Mouse (Mus musculus): ENCODE data around the gene Klhdc10. TPM values are rescaled to one million over a fixed set of nuclear protein-coding genes. Genes with fewer than 3 reads are reported as not detected.

Gene Klhdc10
- polyA plus RNA-seq, 1 experiment from 2014 or later = 6.0 TPM

DNA sequence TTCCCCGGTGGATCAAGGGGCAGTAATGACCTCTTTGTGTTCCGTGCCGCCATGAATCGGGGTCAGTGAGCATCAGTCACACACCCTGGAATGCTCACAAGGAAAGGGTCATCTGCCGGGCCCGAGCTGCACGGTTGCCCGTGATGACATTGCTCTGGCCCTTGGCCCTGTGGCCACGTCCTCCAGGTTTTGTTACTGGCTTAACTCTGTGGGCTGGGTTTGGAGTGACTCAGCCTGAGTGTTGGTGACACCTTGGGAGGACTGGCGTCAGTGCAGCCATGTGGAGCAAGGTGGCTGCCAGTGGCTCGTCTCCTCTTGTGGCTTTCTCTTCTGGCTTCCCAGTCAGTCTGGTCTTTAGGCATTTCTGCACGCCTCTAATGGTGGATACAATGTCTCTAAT is 45.0 kb upstream of the Klhdc10 start:
- H3K9me3 ChIP-seq (ENCODE audit: control insufficient read depth, low read length) = no peaks in the 10 kb centered on the region
- WGBS = 76% methylated on average over 12 of the region's 12 CpGs
- H3K9ac ChIP-seq (ENCODE audit: low read length) = no peak overlapping the region
- no peak overlapping the region for H3K4me3 ChIP-seq (ENCODE audit: low read depth, low read length)
- DNase-seq (ENCODE audit: low spot score) (peak; percentile 44), ATAC-seq (ENCODE audit: low FRiP score, low TSS enrichment) (peak; percentile 76)
- TF ChIP-seq CTCF (IDR thresholded peaks at IDR 0.05; ENCODE audit: low read depth) (peak; percentile 42), EP300 (optimal IDR thresholded peaks at IDR 0.05) (no peak)
- no peak overlapping the region for H3K4me2 ChIP-seq (replicated peaks; ENCODE audit: low read depth)
- no peak overlapping the region; the same call in 1 of the 2 replicates for H3K27ac ChIP-seq (replicated peaks)
- no peaks in the 10 kb centered on the region for H3K27me3 ChIP-seq (ENCODE audit: control insufficient read depth, insufficient read depth, low read length)
- H3K4me1 ChIP-seq (replicated peaks; ENCODE audit: control insufficient read depth, insufficient read depth) = no peaks in the 10 kb centered on the region
- no peaks in the 10 kb centered on the region for H3K36me3 ChIP-seq (ENCODE audit: control insufficient read depth, insufficient read depth, low read length)

DNA sequence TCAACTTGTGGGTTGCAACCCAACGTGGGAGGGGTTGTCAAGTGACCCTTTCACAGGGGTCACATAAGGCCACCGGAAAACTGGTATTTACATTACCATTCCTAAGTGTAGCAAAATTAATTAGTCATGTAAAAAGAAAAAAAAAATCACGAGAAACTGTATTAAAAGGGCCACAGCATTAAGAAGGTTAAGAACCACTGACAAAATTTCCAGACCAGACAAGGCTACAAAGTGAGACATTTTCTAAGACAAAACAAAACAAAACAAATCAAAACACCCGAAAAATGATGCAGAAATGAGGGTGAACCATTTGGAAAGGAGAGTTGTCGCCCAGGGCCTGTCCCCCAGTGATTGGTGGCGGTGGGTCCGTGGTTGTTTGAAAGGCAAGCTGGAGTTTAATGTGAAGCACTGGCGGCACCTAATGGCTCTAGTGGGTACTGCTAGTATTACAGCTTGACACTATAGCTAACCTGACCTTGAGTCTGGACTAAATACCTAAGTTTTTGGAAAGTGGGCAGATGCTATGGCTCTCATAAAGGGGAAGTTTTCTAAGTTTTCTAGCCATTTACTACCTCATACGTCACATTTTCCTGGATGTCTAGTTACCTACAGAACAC is 44.0 kb upstream of the Klhdc10 start:
- Histone ChIP-seq H3K9ac (ENCODE audit: low read length) (no peak overlapping the region), H3K9me3 (ENCODE audit: control insufficient read depth, low read length) (no peaks in the 10 kb centered on the region), H3K27me3 (ENCODE audit: control insufficient read depth, insufficient read depth, low read length) (no peaks in the 10 kb centered on the region), H3K4me1 (replicated peaks; ENCODE audit: control insufficient read depth, insufficient read depth) (no peaks in the 10 kb centered on the region), H3K4me2 (replicated peaks; ENCODE audit: low read depth) (no peak overlapping the region), H3K4me3 (ENCODE audit: low read depth, low read length) (no peak overlapping the region), H3K27ac (replicated peaks) (no peak overlapping the region), H3K36me3 (ENCODE audit: control insufficient read depth, insufficient read depth, low read length) (no peaks in the 10 kb centered on the region)
- ATAC-seq (ENCODE audit: low FRiP score, low TSS enrichment) (peak; percentile 64; the same call in 1 of the 2 replicates), DNase-seq (ENCODE audit: low spot score) (peak; percentile 82)
- WGBS = 14% methylated on average over 9 of the region's 9 CpGs
- peak; percentile 96 for TF ChIP-seq CTCF (IDR thresholded peaks at IDR 0.05; ENCODE audit: low read depth)
- no peak for TF ChIP-seq EP300 (optimal IDR thresholded peaks at IDR 0.05)

DNA sequence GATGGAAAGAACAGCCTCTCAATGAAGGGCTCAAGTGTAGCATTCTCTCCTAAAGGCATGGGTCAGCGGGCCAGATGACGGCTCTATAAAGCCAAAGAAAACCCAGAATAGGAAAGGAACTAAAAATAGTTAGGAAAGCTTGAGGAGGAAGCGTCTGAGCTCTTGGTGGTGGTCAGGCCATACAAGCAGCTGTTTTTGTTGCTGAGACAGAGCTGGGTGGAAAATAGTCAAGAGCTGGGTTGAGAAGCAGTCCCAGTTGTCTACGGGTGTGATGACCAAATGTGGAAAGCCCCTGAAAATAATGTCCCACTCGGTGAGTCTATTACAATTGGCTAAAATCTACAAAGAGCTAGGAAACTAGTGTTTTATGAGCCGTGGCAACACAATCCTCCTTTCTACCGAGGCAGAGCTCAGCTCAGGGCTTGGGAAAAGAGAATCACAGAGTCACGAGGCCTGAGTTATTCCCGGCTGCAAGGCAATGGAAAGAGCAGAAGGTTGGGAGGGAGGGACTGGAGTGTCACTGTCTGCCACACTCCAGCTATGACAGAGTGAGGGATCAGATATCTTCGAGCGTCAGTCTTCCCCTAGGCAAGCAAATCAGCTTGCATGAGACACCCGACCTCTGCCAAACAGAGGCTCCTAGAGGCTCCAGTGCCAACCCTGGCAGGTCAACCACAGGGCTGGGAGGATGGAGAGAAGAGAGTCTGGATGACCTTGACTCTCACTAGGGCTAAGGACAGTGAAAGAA is 41.7 kb upstream of the Klhdc10 start:
- Histone ChIP-seq H3K9ac (ENCODE audit: low read length) (no peak overlapping the region), H3K9me3 (ENCODE audit: control insufficient read depth, low read length) (no peaks in the 10 kb centered on the region), H3K27me3 (ENCODE audit: control insufficient read depth, insufficient read depth, low read length) (no peaks in the 10 kb centered on the region), H3K4me3 (ENCODE audit: low read depth, low read length) (no peak overlapping the region), H3K36me3 (ENCODE audit: control insufficient read depth, insufficient read depth, low read length) (peaks cover 2% of the 10 kb centered on the region; the same call in 1 of the 2 replicates), H3K4me1 (replicated peaks; ENCODE audit: control insufficient read depth, insufficient read depth) (no peaks in the 10 kb centered on the region), H3K4me2 (replicated peaks; ENCODE audit: low read depth) (no peak overlapping the region), H3K27ac (replicated peaks) (no peak overlapping the region)
- WGBS = 74% methylated on average over 12 of the region's 12 CpGs
- TF ChIP-seq EP300 (optimal IDR thresholded peaks at IDR 0.05) (no peak), CTCF (IDR thresholded peaks at IDR 0.05; ENCODE audit: low read depth) (no peak)
- DNase-seq (ENCODE audit: low spot score) (no peak), ATAC-seq (ENCODE audit: low FRiP score, low TSS enrichment) (no peak)

DNA sequence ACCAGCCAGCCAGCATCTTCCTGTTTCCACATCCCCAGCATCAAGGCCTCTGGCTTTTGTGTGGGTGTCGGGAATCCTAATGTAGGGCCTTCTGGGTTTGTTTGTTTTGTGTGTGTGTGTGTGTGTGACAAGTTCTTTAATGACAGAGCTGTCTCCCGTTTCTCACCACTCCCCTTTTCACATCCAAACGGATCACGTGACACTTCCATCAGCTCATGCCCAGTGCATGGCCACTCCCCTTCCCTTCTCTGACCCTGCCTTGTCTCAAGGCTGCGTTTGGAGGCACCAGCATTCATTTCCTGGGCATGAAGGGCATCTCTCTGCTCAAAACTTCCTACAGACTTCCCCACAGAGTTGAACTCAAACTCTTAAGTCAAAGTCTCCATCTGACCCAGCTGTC is 37.9 kb upstream of the Klhdc10 start:
- Histone ChIP-seq H3K4me2 (replicated peaks; ENCODE audit: low read depth) (no peak overlapping the region), H3K27ac (replicated peaks) (no peak overlapping the region), H3K9ac (ENCODE audit: low read length) (no peak overlapping the region), H3K27me3 (ENCODE audit: control insufficient read depth, insufficient read depth, low read length) (no peaks in the 10 kb centered on the region), H3K36me3 (ENCODE audit: control insufficient read depth, insufficient read depth, low read length) (peaks cover 12% of the 10 kb centered on the region), H3K4me1 (replicated peaks; ENCODE audit: control insufficient read depth, insufficient read depth) (no peaks in the 10 kb centered on the region), H3K9me3 (ENCODE audit: control insufficient read depth, low read length) (no peaks in the 10 kb centered on the region), H3K4me3 (ENCODE audit: low read depth, low read length) (no peak overlapping the region)
- TF ChIP-seq EP300 (optimal IDR thresholded peaks at IDR 0.05) = no peak
- TF ChIP-seq CTCF (IDR thresholded peaks at IDR 0.05; ENCODE audit: low read depth) = no peak
- DNase-seq (ENCODE audit: low spot score) (no peak), ATAC-seq (ENCODE audit: low FRiP score, low TSS enrichment) (peak; percentile 45; the same call in 1 of the 2 replicates)
- WGBS = 28% methylated on average over 5 of the region's 5 CpGs

DNA sequence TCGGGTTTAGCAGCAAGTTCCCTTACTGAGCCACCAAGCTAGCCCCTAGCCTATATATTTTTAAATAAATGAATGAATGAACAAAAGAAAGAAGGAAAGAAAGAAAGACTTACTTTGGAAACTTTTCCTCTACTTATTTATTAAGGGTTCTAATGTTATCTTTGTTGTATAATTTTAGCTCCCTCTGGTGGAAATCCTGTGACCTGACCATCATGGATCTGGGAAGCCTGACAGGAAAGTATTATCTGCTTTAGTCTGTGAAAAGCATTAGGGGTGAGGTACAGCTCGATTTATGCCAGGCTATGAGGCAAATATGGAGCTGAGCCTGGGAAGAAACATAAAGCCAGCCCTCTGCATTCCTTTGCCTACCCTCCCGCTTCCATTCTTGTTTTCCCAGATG is 32.4 kb upstream of the Klhdc10 start:
- no peaks in the 10 kb centered on the region for H3K9me3 ChIP-seq (ENCODE audit: control insufficient read depth, low read length)
- H3K4me3 ChIP-seq (ENCODE audit: low read depth, low read length) = no peak overlapping the region
- peaks cover 45% of the 10 kb centered on the region for H3K36me3 ChIP-seq (ENCODE audit: control insufficient read depth, insufficient read depth, low read length)
- 70% methylated on average over 3 of the region's 3 CpGs for WGBS
- no peaks in the 10 kb centered on the region for H3K4me1 ChIP-seq (replicated peaks; ENCODE audit: control insufficient read depth, insufficient read depth)
- no peaks in the 10 kb centered on the region for H3K27me3 ChIP-seq (ENCODE audit: control insufficient read depth, insufficient read depth, low read length)
- no peak overlapping the region for H3K9ac ChIP-seq (ENCODE audit: low read length)
- no peak overlapping the region for H3K4me2 ChIP-seq (replicated peaks; ENCODE audit: low read depth)
- H3K27ac ChIP-seq (replicated peaks) = no peak overlapping the region
- ATAC-seq (ENCODE audit: low FRiP score, low TSS enrichment) (no peak), DNase-seq (ENCODE audit: low spot score) (no peak)
- peak; percentile 59 for TF ChIP-seq CTCF (IDR thresholded peaks at IDR 0.05; ENCODE audit: low read depth)
- no peak for TF ChIP-seq EP300 (optimal IDR thresholded peaks at IDR 0.05)
